Mouse (Mus musculus) brain, embryonic 14.5 days (tissue): ENCODE measurements around the gene Lrig1.

Experiments used
- CTCF ChIP-seq: fragments of 200-500 bp; IDR thresholded peaks from 2 replicates; pipeline ENCODE4 v1.5.1; 2012; ENCODE audit warnings: inconsistent platforms, mild to moderate bottlenecking, moderate library complexity, borderline replicate concordance; ENCODE audit not compliant: insufficient read depth, insufficient read length; ENCODE audit errors: extremely low read depth
- POLR2A ChIP-seq: fragments of 200-500 bp; IDR thresholded peaks from 2 replicates; pipeline ENCODE4 v1.6.1; 2012; ENCODE audit warnings: mild to moderate bottlenecking, inconsistent platforms, borderline replicate concordance; ENCODE audit not compliant: poor library complexity, insufficient read depth, insufficient read length, severe bottlenecking; ENCODE audit errors: extremely low read depth

- TF ChIP-seq CTCF (no peak), POLR2A (no peak)
These were observed 103.8 kb downstream of the Lrig1 start for GRCm38 (mm10) chr6:94596051-94596760.
